Mouse (Mus musculus): Measurements from ENCODE around the gene Psmc3.
"Not testable (repeated sequence)": the region's sequence is repeated elsewhere in the genome, so short reads cannot be mapped to it uniquely, and the experiment has no call there.

The Psmc3 gene

DNA sequence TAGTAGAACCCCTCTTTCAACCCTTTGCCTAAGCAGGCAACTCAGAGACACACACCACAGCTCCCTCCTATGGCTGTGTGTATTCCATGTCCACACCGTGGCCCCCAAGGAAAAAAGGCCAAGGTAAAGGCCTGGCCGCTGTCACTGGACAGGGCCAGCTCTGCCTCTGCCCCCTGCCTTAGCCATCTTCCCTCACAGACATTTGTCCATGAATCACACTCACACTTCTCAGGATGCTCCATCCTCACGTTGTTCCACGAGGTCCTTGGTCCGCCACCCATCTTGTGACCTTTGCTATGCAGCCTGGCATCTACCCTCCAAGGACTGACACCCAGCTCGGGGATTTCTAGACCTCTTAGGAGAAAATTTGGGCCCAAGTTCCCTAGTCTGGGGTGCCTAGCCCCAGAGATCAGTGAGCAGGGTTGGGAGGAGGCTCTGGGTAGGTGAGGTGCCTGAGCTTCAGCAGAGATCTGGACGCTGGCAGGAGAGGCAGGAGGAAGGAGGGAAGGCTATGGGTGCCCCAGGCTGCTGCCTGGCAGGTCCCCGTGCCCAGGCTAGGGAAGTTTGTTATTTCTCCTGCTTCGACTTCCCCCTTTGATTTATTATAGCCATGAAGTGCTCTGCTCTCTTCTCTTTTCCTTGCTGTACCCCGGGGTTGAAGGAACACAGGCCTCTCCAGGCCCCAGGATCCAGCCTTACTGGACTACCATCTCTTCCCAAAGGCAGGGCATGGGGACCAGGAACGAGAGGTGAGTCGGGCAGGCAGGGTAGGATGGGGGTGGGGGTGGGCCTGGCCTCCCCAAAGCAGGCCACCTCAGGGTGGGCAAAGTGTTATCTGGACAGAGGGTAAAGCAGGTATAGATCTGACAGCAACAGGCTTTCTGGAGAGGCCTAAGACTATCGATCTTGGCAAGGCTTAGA, 28.2 kb downstream of the Psmc3 start, which contains the start of gene Spi1:
Gene Spi1, plus strand, starts transcription at position 616 of the 921 bp plus-strand sequence.
- no peak for DNase-seq

- peak; percentile 88 for DNase-seq
These were observed 29.0 kb downstream of the Psmc3 start for GRCm38 (mm10) chr2:91082844-91083243.

DNA sequence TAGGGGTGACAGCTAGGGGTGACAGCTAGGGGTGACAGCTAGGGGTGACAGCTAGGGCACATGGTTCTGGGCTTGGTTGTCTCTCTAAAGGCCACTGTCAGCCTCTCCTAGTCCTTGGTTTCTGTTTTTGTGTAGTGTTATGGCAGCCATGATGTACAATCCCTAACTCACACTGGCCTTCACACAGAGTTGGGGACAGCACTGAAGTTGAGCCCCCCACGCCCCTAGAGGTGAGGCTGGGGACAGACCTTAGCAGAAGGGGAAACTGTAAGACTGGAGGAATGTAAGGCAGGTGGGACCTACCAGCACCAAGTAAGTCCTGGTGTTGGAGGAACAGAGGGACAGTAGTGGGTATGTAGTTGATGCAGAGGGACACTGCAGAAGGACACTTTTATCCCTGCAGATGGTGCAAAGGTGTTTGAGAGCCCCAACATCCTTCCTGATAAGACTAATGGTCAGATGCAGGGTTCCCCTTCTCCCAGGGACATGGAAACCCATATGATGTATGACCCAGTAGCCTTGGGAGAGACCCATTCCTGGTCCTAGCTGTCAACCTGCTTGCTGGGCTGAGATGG, 29.6 kb downstream of the Psmc3 start:
- no peak for DNase-seq

GRCm38 (mm10) chr2:91084179-91084820, 30.5 kb downstream of the Psmc3 start:
- peak; percentile 49 for DNase-seq

DNA sequence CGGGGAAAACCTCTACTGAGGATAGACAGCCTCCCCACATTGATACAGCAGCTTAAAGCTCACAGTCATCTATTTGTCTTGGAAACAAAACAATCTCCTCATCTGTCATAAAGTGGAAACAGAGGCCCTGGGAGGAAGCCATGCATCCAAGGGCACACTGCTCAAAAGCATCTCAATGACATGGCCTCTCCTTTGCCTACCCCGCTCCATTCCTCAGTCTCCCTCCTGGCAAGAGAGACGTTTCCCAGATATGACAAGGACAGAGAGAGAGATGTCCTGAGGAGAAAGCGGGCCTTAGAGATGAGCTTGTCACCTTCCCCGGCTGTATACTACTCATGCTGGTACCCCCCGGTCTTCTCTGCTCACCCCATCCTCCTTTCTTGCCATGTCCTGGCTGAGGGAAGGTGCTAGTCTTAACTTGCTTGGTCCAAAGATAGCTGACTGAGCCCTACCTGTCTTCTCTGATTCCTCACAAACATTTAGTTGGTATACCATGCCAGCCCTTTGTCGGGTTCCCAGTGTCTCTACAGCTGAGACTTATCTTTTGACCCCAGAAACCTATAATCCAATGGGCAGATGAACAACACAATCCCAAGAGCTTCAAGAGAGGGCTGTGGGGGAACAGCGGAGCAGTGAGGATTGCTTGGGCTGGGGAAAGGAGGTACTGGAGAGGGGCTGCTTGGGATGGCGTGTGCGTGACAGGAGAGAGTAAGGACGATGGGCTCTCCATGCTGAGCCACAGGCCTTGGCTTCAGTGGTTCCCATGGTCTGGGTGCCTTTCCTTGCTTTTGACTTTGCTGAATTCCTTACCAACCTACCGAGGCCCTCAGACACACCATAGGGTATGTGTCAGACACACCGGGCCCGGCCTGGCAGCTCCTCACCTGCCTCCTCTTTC, 31.9 kb downstream of the Psmc3 start:
- no peak for DNase-seq

DNA sequence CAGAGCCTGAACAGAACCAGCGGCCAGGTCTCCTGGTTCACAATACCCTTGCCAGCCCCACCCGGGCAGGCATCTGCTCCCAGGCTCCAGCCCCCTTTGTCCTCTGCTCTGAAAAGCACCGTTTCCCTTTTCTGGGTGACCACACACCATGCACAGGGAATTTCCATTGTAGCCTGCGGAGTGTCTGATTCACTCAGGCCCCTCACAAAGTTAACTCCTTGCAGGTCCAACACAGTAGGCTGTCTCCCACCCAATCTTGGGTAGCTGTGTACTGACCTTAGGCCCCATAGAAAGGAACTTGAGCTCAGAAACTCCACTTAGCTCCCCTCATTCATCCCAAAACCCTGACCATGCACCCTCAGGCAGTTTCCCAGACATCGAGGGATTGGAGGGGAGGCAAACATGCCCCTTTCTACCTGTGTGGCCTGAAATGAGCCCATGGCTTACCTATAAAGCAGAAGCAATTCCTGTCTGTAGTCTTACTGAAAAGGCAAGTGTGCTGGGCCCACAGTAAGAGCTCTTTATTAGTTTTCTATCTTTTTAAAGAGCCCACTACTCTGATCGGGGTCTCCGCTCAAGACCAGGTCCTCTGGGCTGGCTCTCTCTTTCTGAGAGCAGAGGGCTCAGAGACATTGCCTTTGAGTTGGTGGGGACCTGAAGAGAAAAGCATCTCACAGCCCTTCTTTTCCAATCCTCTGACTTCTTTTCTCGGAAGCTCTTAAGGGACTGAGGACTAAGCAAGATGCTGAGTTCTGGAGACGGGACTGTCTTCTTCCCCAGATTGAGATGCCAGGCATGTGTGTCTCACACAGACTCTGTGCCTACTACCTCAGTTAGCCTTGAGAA, 32.8 kb downstream of the Psmc3 start:
- DNase-seq: peak; percentile 39

DNA sequence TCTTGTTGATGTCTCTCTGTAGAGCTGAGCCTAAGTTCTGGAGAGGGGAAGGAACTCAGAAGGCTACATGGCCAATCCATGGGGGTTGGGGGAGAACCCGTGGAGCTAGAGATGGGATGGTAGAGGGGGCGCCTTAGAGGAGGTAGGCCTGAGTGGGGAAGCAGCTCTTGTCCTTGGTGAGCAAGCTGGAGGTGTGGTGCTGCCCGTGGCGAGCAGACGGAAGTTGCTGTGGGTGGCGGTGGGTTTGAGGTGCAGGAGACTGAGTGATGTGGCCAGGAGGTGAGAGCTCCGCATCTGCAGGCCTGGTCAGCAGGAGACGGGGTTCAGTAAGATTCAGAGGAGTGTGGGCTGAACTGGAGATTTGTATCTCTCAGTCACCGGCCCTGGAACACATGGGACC, 33.6 kb downstream of the Psmc3 start:
- no peak for DNase-seq

DNA sequence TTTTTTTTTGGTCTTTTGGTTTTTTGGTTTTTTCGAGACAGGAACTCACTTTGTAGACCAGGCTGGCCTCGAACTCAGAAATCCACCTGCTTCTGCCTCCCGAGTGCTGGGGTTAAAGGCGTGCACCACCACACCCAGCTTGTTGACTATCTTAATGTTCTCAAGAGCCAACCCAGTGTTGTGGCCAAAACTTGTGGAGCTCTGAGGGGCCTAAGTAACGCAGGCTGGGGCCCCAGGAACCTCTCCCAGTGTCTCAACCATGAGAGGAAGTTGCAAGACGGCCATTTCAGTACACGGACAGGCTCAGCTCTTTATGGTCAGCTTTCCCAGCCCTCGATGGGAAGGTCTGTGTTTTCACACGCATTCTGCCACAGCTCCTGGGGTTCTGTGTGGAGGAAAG, 35.2 kb downstream of the Psmc3 start:
- DNase-seq: peak; percentile 42

- peak; percentile 53 for DNase-seq
These were observed 36.4 kb downstream of the Psmc3 start for GRCm38 (mm10) chr2:91090208-91090607.

DNA sequence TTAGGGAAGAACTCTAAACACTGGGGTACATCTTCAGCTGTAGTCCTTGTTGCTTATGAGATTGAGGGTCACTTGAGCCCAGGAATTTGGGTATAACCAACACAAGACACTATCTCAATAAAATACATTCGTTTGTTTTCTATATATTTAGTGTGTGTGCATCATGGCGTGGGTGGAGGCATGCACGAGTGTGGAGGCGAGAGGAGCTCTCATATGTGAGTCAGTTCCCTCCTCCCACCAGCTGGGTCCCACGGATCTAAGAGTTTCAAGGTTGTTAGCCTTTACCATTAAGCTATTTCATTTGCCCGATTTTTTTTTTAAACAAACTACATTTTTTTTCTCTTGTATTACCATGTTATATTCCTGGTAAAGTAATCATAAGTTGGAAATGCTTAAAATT, 37.0 kb downstream of the Psmc3 start:
- DNase-seq: no peak

GRCm38 (mm10) chr2:91096524-91096923, 42.7 kb downstream of the Psmc3 start:
- peak; percentile 76 for DNase-seq

DNA sequence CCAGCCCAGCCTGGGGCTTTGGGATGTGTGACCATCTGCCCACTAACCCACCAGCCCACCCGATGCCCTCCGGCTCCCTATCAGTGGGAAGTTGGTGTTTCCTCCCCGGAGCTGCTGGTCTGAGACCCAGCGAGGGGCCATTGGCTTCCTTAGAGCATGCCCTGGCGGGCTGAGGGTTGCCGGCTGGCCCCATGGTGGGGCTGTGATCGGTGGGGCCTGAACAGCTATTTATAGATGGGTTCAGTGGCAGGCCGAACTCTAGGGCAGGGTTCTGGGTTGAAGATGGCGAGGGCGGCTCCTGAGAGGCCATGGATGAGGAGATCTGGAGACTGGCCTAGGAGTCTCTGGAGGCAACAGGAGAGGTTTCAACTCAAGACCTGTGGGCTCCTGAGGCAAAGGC, 43.2 kb downstream of the Psmc3 start:
- DNase-seq: no peak

DNA sequence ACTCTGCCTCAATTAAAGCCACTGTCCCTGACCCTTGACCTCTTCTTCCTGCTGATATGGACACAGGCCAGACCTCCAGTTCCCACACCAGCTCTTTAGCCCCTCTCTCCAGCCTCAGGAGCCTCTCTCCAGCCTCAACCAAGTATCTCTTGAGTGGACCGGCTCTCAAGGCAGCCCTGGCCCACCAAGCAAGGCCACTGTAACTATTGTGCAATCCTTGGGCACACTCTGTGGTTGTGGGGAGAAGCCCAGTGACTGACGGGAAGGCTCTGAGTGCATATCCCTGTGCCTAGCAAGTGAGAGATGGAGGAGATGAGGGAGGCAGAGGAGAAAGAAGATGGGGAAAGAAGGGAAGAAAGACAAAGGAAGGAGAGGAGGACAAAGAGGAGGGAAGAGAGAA, 44.3 kb downstream of the Psmc3 start:
- peak; percentile 82 for DNase-seq

GRCm38 (mm10) chr2:91101124-91101740, 47.4 kb downstream of the Psmc3 start:
- peak; percentile 96 for DNase-seq

DNA sequence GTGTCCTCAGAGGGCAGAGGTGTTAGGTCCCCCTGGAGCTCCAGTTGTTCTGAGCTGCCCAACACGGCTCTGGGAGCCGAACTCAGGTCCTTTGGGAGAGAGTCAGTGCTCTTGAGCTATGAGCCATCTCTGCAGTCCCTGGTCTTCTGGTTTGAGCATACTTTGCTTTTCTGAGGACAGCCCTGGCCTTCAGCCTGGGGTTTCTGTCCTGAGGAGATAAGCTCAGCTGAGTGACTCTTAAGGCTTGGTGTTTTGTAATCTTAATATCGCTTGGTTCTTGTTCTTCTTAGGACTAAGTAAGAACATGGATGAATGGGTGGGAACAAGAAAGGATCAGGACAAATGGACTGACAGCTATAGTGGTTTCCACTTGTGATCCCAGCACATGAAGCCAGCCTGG, 54.3 kb downstream of the Psmc3 start:
- peak; percentile 54 for DNase-seq

DNA sequence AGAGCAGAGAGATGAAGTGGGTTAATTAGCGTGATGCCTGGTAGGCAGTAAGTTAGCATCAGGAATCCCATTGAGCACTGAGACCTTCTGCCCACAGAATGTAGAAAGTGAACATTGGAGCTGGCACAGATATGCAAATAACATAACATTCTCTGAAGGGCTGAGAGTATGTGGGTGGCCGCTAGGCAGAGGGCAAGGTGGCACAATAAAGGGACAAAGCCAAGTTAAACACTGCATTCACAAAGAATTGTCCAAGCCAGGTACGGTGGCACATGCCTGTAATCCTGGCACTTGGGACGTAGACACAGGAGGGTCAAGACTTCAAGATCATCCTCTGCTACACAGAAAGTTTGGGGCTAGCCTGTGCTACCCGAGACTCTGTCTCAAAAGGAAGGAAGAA, 55.4 kb downstream of the Psmc3 start:
- DNase-seq: no peak

DNA sequence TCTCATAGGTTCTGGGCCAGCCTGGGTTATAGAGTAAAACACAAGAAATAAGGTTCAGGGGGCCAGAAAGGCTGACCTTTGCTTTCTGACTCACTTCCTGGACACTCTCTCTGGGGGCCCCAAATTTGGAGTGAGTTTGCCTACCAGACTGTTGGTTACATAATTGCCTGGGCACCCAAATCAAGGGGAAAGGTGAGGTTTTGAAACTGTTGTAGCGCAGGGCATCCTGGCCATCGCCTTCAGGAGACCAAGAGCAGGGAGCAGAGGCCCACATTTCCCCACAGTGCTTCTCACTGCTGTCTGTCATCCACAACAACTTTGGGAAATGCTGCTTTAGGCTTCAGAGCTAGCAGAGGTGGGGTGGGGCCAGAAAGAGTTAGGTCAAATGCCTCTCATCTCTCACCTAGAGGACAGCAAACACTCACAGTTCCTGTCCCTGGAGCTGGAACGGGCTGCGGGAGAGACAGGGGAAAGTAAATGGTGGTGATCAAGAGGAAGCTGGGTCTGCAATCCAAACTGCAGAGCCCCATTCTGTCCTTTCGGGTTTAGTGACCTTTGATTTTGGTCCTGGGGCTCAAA, 56.1 kb downstream of the Psmc3 start:
- peak; percentile 69 for DNase-seq

GRCm38 (mm10) chr2:91110429-91110828, 56.6 kb downstream of the Psmc3 start:
- DNase-seq: no peak

DNA sequence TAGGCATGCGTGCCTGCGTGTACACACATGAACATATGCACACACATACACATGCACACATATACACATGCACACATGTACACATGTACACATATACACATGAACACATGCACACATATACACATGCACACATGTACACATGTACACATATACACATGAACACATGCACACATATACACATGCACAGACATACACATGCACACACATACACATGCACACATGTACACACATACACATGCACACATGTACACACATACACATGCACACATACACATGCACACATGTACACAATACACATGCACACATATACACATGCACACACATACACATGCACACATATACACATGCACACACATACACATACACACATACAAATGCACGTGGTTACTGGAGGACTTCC, 58.0 kb downstream of the Psmc3 start:
- DNase-seq: not testable (repeated sequence)

GRCm38 (mm10) chr2:91112491-91112890, 58.7 kb downstream of the Psmc3 start:
- peak; percentile 80 for DNase-seq

DNA sequence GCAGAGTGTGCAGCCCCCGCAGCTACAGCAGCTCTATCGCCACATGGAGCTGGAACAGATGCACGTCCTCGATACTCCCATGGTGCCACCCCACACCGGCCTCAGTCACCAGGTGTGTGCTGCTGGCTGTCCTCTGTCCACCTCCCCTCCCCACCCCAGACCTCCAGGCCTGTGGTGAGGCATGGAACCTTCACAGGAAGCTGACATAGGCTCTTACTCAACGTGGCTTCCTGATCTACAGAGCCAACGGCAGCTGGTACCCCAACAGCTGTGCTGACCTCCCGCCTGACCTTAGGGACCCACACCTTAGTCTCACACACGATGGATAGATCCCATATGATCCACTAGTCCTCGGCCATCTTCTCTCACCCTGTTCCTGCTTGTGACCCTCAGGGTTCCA, 59.5 kb downstream of the Psmc3 start:
- no peak for DNase-seq

Data from lung, postnatal 36 days (tissue).